Mouse (Mus musculus): Measurements from ENCODE around the gene Phf21a. TPM values are rescaled to one million over a fixed set of nuclear protein-coding genes. Genes with fewer than 3 reads are reported as not detected.

The Phf21a gene
- total RNA-seq, 1 experiment from 2014 or later: 96.6 TPM

DNA sequence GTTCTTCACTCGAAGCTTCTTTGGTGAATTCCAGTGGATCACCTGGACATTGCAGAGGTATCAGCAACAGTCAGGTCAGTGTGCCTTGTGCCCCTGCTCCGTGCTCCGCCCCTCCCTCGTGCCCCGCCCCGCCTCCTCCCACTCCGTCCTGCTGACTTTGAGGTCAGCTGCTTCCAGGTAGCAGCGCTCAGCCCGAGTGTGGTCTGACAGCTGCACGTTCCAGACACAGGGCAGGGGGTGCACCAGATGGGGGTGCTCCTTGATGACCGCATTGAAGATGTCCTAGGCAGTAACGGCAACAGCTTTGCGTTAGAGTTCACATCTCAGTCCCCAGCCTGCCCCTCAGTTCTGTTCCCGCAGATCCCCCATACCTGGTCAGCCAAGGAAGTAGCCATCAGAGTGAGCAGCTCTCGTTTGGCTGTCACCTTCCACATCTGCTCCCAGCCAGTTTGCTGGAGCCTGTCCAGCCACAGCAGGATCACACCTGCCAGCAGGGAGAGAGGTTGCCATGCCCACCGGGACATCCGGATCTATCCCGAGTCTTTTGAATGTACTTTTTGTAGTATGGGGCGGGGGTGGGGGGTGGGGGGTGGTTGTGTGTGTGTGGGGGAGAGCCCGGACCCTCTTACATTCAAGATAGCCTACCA lies 274.6 kb downstream of the Phf21a start:
- no peak for ATAC-seq (replicated peaks; ENCODE audit: insufficient number of reproducible peaks, low FRiP score, low TSS enrichment, poor library complexity, severe bottlenecking)

DNA sequence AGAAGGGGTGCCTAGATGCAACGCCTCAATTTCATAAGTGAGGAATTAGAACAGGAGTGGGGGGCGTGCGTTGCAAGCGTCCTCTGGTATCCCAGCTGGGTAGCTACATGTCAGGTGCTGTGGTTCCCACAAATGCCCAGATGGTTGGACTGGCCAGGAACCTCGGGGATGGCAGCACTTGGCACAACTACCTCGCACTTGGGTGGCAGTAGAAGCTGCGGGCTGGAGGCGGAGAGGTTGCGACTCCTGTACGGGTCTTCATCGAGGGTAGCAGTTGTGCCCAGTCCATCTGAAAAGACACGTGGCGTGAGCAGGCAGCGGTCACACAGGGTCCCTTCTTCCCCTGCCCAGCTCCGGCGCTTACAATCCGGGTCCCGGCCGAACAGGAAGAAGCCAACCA lies 277.5 kb downstream of the Phf21a start:
- no peak for ATAC-seq (replicated peaks; ENCODE audit: insufficient number of reproducible peaks, low FRiP score, low TSS enrichment, poor library complexity, severe bottlenecking)

DNA sequence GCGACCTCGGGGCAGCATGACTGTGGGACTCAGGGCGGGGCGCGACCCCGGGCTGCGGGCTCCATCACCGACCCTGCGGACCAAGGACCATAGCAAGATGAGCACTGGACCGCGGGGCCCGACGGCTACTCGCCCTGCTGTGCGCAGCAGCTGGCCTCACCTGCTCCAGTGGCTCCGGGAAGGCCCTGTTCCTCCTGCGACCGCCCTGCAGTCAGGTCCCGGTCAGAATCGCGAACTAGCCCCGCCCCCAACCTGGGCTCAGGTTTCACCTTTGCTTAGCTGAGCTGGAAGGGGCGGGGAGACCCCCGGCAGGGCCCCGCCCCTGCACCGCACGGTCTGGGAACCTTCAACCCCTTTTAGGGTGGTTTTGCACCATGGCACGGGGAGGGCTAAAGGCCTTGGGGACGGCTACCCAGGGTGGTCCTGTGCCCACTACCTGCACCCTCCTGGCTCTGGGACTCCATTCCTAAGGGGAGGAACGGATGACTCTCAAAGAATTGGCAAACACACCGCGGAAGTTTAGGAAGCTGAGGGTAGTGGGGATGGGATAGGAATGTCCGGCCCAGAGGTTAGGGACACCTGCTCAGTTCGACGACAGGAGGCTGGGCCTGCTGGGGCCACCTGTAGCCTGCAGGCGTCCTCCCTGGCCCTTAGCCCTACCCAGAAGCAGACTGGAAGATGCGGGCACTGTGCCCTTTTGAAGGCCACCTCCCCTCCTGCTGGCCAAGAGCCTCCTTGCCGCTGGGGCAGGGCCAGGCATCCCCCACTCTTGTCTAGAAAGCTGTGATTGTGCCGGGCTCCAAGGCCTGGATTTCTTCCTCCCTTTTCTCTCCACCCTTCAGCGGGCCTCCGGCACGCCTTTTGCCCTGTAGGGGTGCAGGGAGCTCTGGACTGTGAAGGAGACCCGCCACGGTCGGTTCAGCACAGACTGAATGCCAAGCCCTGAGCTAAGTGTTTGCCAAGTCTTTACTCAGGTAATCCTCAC lies 278.2 kb downstream of the Phf21a start:
- ATAC-seq (replicated peaks; ENCODE audit: insufficient number of reproducible peaks, low FRiP score, low TSS enrichment, poor library complexity, severe bottlenecking): no peak

DNA sequence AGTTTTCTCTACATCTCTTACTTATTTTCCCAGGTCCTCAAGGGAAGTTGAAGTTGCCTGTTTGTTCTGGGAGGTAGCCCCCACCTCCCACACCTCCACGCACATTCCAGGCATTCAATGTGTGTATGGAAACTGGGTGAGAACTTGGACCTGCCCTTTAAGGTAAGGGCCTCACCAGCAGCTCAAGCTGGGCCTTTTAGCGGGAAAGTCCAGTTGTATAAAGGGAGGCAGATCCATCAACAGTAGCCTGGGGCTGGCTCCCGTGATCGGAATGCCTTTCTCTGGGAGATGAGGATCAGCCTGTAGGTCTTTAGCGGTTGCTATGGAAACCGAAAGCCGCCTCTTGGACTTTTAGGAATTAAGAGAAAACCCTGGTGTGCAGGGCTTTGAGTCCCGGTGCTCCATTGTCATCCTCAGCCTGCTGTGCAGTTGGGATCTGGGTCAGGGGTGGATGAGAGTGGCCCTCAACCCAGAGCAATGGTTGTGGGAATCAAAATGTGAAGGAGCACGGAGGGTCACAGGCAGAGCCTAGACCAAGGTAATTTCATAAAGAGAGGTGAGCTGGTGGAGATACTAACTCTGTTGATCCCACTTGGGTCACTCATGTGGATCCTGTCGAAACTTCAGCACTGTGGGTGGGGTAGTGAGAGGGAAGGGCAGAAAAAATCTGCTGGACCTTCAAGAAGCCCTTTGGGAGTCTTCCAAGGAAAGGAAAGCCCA lies 279.2 kb downstream of the Phf21a start:
- ATAC-seq (replicated peaks; ENCODE audit: insufficient number of reproducible peaks, low FRiP score, low TSS enrichment, poor library complexity, severe bottlenecking): no peak

DNA sequence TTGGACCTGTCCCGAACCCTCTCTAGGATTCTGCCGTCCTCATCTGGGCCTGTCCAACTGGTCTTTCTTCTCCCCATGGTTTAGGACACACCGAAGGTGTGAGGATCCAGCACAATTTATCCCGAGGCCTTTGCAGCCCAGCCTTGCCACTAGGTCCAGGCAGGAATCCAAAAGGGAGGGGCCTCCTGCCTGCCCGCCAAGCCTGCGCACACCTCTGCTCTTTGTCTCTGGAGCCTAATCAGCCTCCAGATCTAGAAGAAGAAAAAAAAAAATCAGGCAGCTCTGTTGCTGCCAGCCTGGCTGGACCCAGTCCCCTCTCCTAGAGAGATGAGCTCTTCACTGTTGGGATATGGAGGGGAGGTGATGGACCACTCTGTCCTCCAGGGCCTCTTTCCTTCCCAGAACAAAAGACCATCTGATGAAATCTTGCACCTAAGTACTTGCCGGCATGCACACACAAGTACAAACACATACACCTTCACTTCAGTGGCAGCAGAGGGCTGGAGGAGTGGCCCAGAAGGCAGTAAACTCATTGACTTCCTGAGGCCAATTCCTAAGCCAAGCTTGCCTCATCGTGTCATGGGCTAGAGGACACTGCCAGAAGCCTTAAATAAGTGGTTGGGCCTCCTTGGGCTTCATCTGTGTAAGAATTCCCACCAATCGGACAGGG lies 280.0 kb downstream of the Phf21a start:
- no peak for ATAC-seq (replicated peaks; ENCODE audit: insufficient number of reproducible peaks, low FRiP score, low TSS enrichment, poor library complexity, severe bottlenecking)

DNA sequence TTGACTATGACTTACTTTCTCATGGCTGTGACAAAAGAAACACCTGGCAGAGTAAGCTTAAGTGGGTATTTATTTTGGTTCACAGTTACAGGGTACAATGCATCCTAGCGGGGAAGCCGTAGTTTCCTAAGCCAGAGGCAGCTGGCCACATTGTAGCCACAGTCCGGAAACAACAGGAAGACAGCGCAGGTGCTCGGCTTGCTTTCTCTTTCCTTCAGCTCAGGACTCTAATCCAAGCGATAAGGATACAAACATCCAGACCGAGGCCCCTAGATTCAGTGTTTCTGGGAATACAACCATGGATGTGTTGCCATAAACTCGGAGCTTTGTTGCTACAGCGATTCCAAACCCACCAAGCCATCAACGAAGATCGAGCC lies 280.5 kb downstream of the Phf21a start:
- ATAC-seq (replicated peaks; ENCODE audit: insufficient number of reproducible peaks, low FRiP score, low TSS enrichment, poor library complexity, severe bottlenecking): no peak

DNA sequence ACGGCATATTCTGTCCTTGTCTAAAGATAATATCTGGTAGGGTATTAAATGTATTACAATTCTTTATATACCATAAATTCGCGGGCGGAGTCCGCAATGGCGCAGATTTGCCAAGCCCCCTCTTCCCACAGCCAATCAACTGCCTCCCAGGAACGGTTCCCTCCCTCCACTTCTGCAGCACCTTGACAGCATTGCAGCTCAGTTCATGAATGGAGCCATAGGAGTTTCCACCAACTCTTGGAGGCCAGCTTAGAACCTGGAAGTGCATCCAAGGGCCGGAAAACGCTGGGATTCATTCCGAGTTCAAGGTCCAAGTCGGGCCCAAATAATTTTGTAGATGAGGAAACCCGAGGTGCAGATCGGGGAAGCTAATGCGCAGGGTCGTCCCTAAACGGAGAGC lies 281.6 kb downstream of the Phf21a start, which contains the start of the genes Pex16 and Large2:
Gene Pex16 (plus strand): TSS at position 163 of the 400 bp plus-strand sequence.
Gene Large2 (minus strand): TSS at position 356 of the 400 bp plus-strand sequence.
- no peak for ATAC-seq (replicated peaks; ENCODE audit: insufficient number of reproducible peaks, low FRiP score, low TSS enrichment, poor library complexity, severe bottlenecking)

DNA sequence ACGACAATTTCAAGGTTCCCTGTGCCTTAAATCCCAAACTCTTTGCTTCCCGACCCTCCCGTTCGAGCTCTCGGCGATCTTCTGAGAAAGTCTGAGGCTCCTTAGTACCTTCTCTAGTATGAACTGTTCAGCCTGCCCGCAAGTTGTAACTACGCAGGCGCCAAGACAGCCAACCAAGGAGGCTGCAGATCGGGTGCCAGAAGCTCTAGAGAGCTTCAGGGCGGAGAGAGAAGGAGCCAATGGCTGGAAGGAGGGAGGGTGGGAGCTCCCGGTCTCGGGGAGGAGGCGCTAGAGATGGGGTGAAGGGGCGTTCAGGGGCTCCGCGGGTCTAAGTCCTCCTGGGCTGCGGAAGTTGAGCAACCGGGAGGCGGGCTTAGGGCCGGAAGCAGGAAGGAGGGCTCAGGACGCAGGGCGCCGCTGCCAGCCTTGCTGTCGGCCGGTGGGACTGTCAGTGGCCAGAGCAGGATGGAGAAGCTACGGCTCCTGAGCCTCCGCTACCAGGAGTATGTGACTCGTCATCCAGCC lies 282.2 kb downstream of the Phf21a start:
- peak; percentile 94 for ATAC-seq (replicated peaks; ENCODE audit: insufficient number of reproducible peaks, low FRiP score, low TSS enrichment, poor library complexity, severe bottlenecking)

DNA sequence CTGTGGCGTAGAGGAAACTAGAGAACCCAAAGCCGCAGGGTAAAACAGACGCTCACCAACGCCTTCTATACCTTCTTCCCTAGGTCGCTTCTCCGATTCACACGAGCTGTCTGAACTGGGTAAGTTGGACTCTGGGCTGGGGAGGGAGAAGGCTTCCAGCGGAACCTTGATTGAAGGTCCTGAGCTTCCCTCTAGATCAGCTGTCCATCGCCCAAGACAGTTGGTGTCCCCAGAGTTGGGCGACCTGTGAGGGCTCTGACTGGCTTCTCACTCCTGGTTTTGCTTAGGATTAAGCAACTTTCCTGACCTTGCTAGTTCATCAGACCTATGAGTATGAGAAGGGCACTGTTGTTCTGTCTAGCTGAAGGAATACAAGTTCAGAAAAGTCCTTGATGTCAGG lies 282.9 kb downstream of the Phf21a start:
- ATAC-seq (replicated peaks; ENCODE audit: insufficient number of reproducible peaks, low FRiP score, low TSS enrichment, poor library complexity, severe bottlenecking): no peak

DNA sequence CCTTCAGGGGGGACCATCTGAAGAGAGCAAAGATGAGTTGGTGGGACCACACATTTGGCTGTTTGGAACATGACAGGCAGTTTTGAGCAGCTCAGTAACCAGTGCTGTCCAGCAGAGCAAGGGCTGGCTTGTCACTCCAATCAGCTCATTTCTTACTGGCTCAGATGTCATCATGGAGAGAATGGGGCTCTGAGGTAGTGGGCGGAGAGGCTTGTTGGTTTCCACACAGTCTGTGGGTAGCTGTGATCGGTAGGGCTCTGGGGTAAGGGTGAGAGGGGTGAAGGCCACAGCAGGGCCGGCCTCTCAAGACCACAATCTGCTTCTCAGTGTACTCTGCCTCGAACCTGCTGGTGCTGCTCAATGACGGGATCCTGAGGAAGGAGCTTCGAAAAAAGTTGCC lies 283.4 kb downstream of the Phf21a start:
- ATAC-seq (replicated peaks; ENCODE audit: insufficient number of reproducible peaks, low FRiP score, low TSS enrichment, poor library complexity, severe bottlenecking): no peak

DNA sequence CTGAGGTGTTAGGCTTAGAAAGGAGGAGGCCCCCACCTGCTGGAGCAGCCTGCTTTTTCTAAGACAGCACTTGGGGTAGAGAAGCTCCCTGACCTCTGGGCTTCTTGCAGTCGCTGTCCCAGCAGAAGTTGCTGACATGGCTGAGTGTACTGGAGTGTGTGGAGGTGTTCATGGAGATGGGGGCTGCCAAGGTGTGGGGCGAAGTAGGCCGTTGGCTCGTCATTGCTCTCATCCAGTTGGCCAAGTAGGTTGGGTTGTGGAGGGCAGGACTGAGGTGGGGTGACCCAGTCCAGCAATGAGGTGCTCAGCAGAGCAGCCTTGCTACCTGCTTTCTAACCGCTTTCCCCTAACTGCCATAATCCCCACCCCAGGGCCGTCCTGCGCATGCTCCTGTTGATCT lies 284.4 kb downstream of the Phf21a start:
- ATAC-seq (replicated peaks; ENCODE audit: insufficient number of reproducible peaks, low FRiP score, low TSS enrichment, poor library complexity, severe bottlenecking): no peak

DNA sequence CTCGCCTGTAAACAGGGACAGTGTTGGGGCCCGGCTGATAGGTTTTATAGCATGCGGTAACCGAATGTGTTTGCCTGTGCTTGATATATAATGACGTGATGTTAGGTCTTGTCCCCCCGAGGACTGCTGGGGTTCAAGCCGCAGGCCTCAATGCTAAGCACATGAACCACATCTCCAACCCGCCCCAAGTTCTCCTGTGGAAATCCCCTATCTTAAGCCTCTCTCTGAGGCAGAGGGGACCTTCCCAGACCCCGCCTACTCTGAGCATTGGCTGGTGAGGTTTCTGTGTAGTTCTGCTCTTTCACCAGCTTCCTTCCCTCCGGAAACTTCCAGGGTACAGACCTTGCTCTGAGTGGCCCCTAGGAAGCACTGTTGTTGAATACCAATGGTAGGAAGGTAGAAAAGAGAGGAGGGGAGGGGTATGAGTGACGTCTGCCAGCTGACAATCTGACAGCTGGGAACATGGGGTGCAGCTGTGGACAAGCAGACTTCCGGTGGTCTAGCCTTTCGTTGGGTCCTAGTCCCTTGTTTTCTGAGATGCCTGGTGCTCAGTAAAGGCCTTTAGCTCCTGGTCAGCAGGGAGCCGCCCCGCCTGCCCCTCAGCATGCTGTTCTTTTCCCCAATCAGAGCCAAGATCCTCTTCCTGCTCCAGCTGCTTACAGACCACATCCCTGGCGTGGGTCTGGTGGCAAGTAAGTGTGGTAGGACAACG lies 287.0 kb downstream of the Phf21a start:
- no peak for ATAC-seq (replicated peaks; ENCODE audit: insufficient number of reproducible peaks, low FRiP score, low TSS enrichment, poor library complexity, severe bottlenecking)

DNA sequence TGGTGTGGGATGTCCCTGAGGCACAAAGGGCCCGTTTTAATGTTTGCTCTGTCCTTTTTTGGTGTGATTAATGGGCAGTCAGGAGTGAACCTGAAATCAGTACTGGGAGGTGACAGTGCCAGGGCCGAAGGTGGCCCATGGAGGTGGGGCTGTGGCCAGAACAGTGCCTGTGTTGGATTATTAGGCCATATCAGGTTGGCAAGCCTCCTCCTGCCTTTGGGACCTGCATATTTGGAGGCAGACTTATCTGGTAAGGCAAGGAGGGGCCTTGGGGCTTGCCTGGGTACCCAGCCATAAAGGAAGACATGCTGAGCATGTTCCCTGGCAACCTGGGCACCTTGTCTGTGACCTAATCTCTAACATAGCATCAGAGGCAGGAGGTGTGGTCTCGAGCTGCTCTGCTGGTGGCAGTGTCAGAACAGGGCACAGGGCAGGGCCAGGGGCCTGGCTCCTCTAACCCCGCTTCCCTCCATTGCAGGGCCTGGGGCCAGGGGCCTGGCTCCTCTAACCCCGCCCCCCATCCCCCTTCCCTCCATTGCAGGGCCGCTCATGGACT lies 287.7 kb downstream of the Phf21a start:
- no peak for ATAC-seq (replicated peaks; ENCODE audit: insufficient number of reproducible peaks, low FRiP score, low TSS enrichment, poor library complexity, severe bottlenecking)

DNA sequence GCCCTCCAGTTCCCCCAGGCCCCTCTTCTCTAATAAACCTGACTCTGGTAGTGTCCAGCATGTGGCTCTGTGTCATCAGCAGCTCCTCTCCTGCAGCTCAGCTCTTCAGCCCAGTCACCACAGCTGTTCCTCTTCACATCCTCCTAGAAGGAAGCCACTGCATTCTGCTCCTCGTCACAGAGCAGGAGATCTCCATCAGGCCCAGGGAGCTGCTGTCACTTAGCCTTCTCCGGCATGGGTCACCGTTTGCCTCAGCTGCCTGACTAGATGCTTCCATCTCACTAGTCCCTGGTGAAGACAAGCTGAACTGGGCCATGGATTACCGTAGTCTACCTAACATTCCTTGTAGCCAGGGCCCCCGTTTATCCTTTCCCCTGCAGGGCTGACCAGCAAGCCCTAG lies 288.2 kb downstream of the Phf21a start:
- no peak for ATAC-seq (replicated peaks; ENCODE audit: insufficient number of reproducible peaks, low FRiP score, low TSS enrichment, poor library complexity, severe bottlenecking)

DNA sequence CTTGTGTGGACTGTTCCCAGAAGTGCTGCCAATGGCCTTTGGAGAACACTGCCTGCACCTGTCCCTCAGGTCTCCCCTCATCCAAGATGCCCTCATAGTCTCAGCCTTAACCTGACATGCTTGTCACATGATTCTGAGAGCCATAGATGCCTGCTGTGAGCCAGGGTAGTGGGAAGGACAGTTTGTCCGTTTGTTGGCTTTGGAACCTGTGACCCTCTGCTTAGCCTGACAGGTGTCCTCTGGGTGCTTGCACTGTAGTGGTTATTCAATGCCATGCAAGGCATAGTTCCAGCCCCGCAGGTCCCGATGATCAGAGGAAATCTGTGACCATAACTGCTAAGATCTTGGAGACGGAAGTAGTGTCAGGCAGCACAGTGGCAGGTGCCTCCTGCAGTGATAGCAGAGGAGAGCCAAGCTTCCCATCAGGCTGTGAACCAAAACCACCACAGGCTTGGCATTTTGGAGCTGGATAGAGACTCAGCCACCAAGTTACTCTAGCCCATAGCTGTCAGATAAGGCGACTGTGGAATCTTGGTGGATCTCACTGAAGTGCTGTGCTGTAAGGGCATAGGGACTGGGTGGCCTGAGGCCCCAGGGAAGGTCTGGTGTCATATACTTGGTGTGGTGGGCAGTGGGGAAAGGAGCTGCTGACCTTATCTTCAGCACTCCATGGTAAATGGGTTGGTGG lies 289.1 kb downstream of the Phf21a start, which contains the start of gene 1700029I15Rik:
Gene 1700029I15Rik (plus strand): TSS at position 638 of the 688 bp plus-strand sequence.
- no peak for ATAC-seq (replicated peaks; ENCODE audit: insufficient number of reproducible peaks, low FRiP score, low TSS enrichment, poor library complexity, severe bottlenecking)

DNA sequence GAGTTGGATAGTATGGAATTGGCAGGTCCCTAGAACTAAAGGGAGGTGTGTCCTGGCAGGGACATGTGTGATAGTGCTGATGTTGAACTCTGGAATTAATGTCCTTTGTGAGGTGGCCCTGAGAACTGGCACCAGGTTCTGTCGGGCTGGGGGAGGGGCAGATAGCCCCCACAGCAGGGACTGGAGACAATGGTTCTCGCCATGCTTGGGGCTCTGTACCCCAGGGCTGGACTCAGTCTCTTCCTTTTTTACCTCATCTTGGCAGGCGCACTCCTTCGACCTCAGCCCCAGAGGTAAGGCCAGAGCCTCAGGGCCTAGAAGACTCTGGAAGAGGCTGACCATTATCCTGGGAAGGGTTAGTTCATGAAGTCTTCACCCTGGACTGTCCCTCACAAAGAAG lies 289.8 kb downstream of the Phf21a start:
- no peak for ATAC-seq (replicated peaks; ENCODE audit: insufficient number of reproducible peaks, low FRiP score, low TSS enrichment, poor library complexity, severe bottlenecking)

DNA sequence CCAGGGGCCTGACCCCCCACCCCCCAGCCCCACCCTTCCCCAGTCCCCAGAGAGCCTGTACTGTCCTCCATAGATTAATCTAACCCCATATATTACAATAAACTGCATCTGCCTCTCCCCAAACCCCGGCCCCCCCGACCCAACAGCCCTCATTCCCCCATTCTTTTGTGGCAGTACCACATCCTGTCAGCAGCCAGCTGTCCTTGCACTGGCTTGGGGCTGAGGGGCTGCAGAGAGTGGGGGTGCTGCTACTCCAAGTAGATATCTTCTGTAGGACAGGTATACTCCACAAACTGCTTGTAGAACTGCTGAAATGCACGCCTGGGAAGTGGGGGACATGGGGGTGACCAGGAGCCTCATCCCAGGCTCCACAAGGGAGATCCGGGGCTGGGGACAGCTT lies 291.2 kb downstream of the Phf21a start:
- ATAC-seq (replicated peaks; ENCODE audit: insufficient number of reproducible peaks, low FRiP score, low TSS enrichment, poor library complexity, severe bottlenecking): no peak
